In the genomic region with DNA sequence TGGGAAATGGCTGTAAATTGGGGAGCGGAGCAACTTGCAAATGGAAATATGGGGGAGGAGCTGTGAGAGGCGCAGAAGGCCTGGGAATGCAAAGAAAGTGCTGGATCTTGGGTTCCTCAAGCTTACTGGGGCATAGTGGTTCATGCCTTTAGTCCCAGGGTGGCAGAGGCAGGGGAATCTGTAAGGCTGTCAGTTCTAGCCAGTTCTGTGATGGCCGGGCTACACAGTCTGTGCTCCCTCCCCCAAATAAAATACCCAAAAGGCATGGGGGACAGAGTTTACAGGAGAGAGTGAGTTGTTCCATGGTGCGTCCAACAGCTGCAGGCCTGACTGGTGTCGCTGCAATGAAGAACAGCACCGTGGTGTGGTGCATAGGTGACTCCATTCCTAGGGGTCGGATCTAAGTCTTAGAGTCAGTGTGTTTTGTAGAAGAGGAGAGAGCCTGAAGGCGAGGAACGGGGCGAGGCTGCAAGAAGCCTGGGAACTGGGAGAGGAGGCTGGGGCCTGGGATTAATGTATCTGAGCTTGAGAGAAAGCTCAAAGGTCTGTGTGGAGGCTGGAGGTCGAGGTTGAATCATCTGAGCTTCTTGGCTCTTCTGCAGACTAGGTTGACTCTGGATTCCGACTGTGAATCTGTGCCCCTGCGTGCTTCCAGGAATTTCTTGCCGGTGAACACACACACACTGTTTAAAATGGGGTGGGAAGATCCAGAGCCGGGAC, we compare ENCODE assay signal across 8 mouse cellular contexts. TPM values are rescaled to one million over a fixed set of nuclear protein-coding genes. Genes with fewer than 3 reads are reported as not detected.
DNase-seq lines count a peak whose midpoint lies in the region; ATAC-seq and TF ChIP-seq lines count a peak whose summit lies in the region.

No protein-coding gene starts in this region.

- H3K27ac ChIP-seq in liver, adult 2 months (replicated peaks; ENCODE audit: insufficient read depth, low read depth, low read length) = 0 out of 2 replicates have a peak overlapping the region, but pooled peaks have one; percentile 1
- peak overlapping the region; percentile 99 for H3K27ac ChIP-seq in embryonic fibroblast, embryonic 13.5 days (ENCODE audit: insufficient read depth, low read length)
- H3K27ac ChIP-seq in kidney, embryonic 14.5 days (ENCODE audit: low read depth, low read length) = peak overlapping the region; percentile 79; the same call in 1 of the 2 replicates
- no peak overlapping the region for H3K27ac ChIP-seq in neural tube, embryonic 12.5 days

- H3K9me3 ChIP-seq in kidney, embryonic 14.5 days (ENCODE audit: control insufficient read depth, low read length) = no peaks in the 10 kb centered on the region
- no peaks in the 10 kb centered on the region for H3K9me3 ChIP-seq in neural tube, embryonic 12.5 days

- peak overlapping the region; percentile 84; the same call in 1 of the 2 replicates for H3K4me3 ChIP-seq in liver, adult 2 months (ENCODE audit: insufficient read depth, low read depth, low read length)
- H3K4me3 ChIP-seq in embryonic fibroblast, embryonic 13.5 days (ENCODE audit: insufficient read depth, low read length) = peak overlapping the region; percentile 94
- H3K4me3 ChIP-seq in kidney, embryonic 14.5 days (ENCODE audit: low read length) = peak overlapping the region; percentile 75
- H3K4me3 ChIP-seq in neural tube, embryonic 12.5 days = peak overlapping the region; percentile 55; the same call in 1 of the 2 replicates

- WGBS in liver, adult 2 months = 55% methylated on average over 15 of the region's 15 CpGs
- WGBS in kidney, embryonic 14.5 days = 10% methylated on average over 15 of the region's 15 CpGs
- 11% methylated on average over 15 of the region's 15 CpGs for WGBS in neural tube, embryonic 12.5 days

- no peak for TF ChIP-seq POLR2A in liver, adult 2 months (IDR thresholded peaks at IDR 0.05; ENCODE audit: extremely low read depth, insufficient read depth, low read length)
- TF ChIP-seq POLR2A in embryonic fibroblast, embryonic 13.5 days (IDR thresholded peaks at IDR 0.05; ENCODE audit: low read depth, low read length) = no peak

- peaks cover 3% of the 10 kb centered on the region; the same call in 1 of the 2 replicates for H3K4me1 ChIP-seq in liver, adult 2 months (ENCODE audit: control insufficient read depth, insufficient read depth, low read length)
- peaks cover 29% of the 10 kb centered on the region for H3K4me1 ChIP-seq in embryonic fibroblast, embryonic 13.5 days (ENCODE audit: control insufficient read depth, insufficient read depth, low read length)
- H3K4me1 ChIP-seq in kidney, embryonic 14.5 days (ENCODE audit: control insufficient read depth, insufficient read depth, low read length) = peaks cover 28% of the 10 kb centered on the region
- H3K4me1 ChIP-seq in neural tube, embryonic 12.5 days = peaks cover 39% of the 10 kb centered on the region

- peak overlapping the region; percentile 93 for H3K4me2 ChIP-seq in kidney, embryonic 14.5 days (replicated peaks; ENCODE audit: low read depth, low read length)
- H3K4me2 ChIP-seq in neural tube, embryonic 12.5 days (replicated peaks) = peak overlapping the region; percentile 93

- peak; percentile 36 for DNase-seq in liver, adult 2 months (ENCODE audit: extremely low read depth, low read depth, low spot score)
- no peak for DNase-seq in liver
- DNase-seq in right cerebral cortex, postnatal 36 days (ENCODE audit: low spot score in 2 of 2) = no peak
- no peak for DNase-seq in right cerebral cortex, postnatal 4 days

- no peaks in the 10 kb centered on the region for H3K36me3 ChIP-seq in liver, adult 2 months (ENCODE audit: control insufficient read depth, insufficient read depth, low read length)
- H3K36me3 ChIP-seq in kidney, embryonic 14.5 days (ENCODE audit: control insufficient read depth, insufficient read depth, low read length) = no peaks in the 10 kb centered on the region
- H3K36me3 ChIP-seq in neural tube, embryonic 12.5 days = no peaks in the 10 kb centered on the region

- H3K79me2 ChIP-seq in liver, adult 2 months (ENCODE audit: control insufficient read depth, insufficient read depth, low read length) = no peaks in the 10 kb centered on the region; the same call in 1 of the 2 replicates

- H3K9ac ChIP-seq in liver, adult 2 months (ENCODE audit: low read depth, low read length) = peak overlapping the region; percentile 88
- H3K9ac ChIP-seq in kidney, embryonic 14.5 days (ENCODE audit: low read depth, low read length) = peak overlapping the region; percentile 79; the same call in 1 of the 2 replicates
- 0 out of 2 replicates have a peak overlapping the region, but pooled peaks have one; percentile 60 for H3K9ac ChIP-seq in neural tube, embryonic 12.5 days

- H3K27me3 ChIP-seq in liver, adult 2 months (ENCODE audit: control insufficient read depth, insufficient read depth, low read length) = no peaks in the 10 kb centered on the region
- no peaks in the 10 kb centered on the region for H3K27me3 ChIP-seq in kidney, embryonic 14.5 days (ENCODE audit: control insufficient read depth, insufficient read depth, low read length)
- H3K27me3 ChIP-seq in neural tube, embryonic 12.5 days (replicated peaks) = peaks cover 42% of the 10 kb centered on the region

- no peak for ATAC-seq in kidney, embryonic 14.5 days (ENCODE audit: low FRiP score, low TSS enrichment)
- no peak for ATAC-seq in neural tube, embryonic 12.5 days (ENCODE audit: low FRiP score, low read depth)
- ATAC-seq in megakaryocyte-erythroid progenitor cell, adult 5-6 weeks (replicated peaks; ENCODE audit: low FRiP score, low TSS enrichment, poor library complexity, severe bottlenecking) = no peak

- no peak for TF ChIP-seq CTCF in liver, adult 2 months (IDR thresholded peaks at IDR 0.05; ENCODE audit: low read depth, low read length)
- no peak for TF ChIP-seq CTCF in embryonic fibroblast, embryonic 13.5 days (IDR thresholded peaks at IDR 0.05; ENCODE audit: borderline replicate concordance, insufficient read depth, low read length)

RNA-seq across cellular contexts. Expression of a gene that starts 0.6 kb away (rescaled TPM):
- 10.3 and 10.9 TPM in 2 replicates for total RNA-seq in liver, adult 2 months (2014; rRNA removed)
- polyA plus RNA-seq in liver, adult 2 months (2012; rRNA removed) = 0.90 and 1.2 TPM in 2 replicates
- 559 and 687 TPM in 2 replicates for polyA plus RNA-seq in embryonic fibroblast, embryonic 13.5 days (2011; ENCODE audit: insufficient read length, low read depth, missing spikeins)
- 7.0 and 10.0 TPM in 2 replicates for polyA plus RNA-seq in kidney, embryonic 14.5 days (2014; fragmentation: Nextera tagmentation; extraction: Ambion mirVana)
- polyA plus RNA-seq in neural tube, embryonic 12.5 days (2016; fragmentation: Nextera tagmentation; extraction: Ambion mirVana) = 5.0 and 6.3 TPM in 2 replicates
- total RNA-seq in megakaryocyte-erythroid progenitor cell, adult 5-6 weeks (2014; fragmentation: Nextera tagmentation) = 1.5 and 9.4 TPM in 2 replicates
- 7.2 and 24.7 TPM in 2 replicates for total RNA-seq in megakaryocyte-erythroid progenitor cell, adult 5-6 weeks (2017)

RNA-seq across cellular contexts. Expression of a gene that starts 21.7 kb away (rescaled TPM):
- 101 and 117 TPM in 2 replicates for total RNA-seq in liver, adult 2 months (2014; rRNA removed)
- polyA plus RNA-seq in liver, adult 2 months (2012; rRNA removed) = 99.1 and 107 TPM in 2 replicates
- polyA plus RNA-seq in embryonic fibroblast, embryonic 13.5 days (2011; ENCODE audit: insufficient read length, low read depth, missing spikeins) = 882 and 905 TPM in 2 replicates
- polyA plus RNA-seq in kidney, embryonic 14.5 days (2014; fragmentation: Nextera tagmentation; extraction: Ambion mirVana) = 479 and 516 TPM in 2 replicates
- polyA plus RNA-seq in neural tube, embryonic 12.5 days (2016; fragmentation: Nextera tagmentation; extraction: Ambion mirVana) = 360 and 361 TPM in 2 replicates
- 1,323 and 1,614 TPM in 2 replicates for total RNA-seq in megakaryocyte-erythroid progenitor cell, adult 5-6 weeks (2014; fragmentation: Nextera tagmentation)
- total RNA-seq in megakaryocyte-erythroid progenitor cell, adult 5-6 weeks (2017) = 848 and 982 TPM in 2 replicates

RNA-seq across cellular contexts. Expression of a gene that starts 34.9 kb away (rescaled TPM):
- 6.0 and 6.2 TPM in 2 replicates for total RNA-seq in liver, adult 2 months (2014; rRNA removed)
- polyA plus RNA-seq in liver, adult 2 months (2012; rRNA removed) = 9.6 and 14.6 TPM in 2 replicates
- polyA plus RNA-seq in embryonic fibroblast, embryonic 13.5 days (2011; ENCODE audit: insufficient read length, low read depth, missing spikeins) = 16.8 and 19.7 TPM in 2 replicates
- 25.1 and 31.7 TPM in 2 replicates for polyA plus RNA-seq in kidney, embryonic 14.5 days (2014; fragmentation: Nextera tagmentation; extraction: Ambion mirVana)
- 32.5 and 34.6 TPM in 2 replicates for polyA plus RNA-seq in neural tube, embryonic 12.5 days (2016; fragmentation: Nextera tagmentation; extraction: Ambion mirVana)
- 30.7 and 32.2 TPM in 2 replicates for total RNA-seq in megakaryocyte-erythroid progenitor cell, adult 5-6 weeks (2014; fragmentation: Nextera tagmentation)
- 15.8 and 18.8 TPM in 2 replicates for total RNA-seq in megakaryocyte-erythroid progenitor cell, adult 5-6 weeks (2017)

RNA-seq across cellular contexts. Expression of a gene that starts 46.8 kb away (rescaled TPM):
- 25.6 and 27.1 TPM in 2 replicates for total RNA-seq in liver, adult 2 months (2014; rRNA removed)
- polyA plus RNA-seq in liver, adult 2 months (2012; rRNA removed) = 11.2 and 12.1 TPM in 2 replicates
- 101 and 102 TPM in 2 replicates for polyA plus RNA-seq in embryonic fibroblast, embryonic 13.5 days (2011; ENCODE audit: insufficient read length, low read depth, missing spikeins)
- 45.3 and 67.2 TPM in 2 replicates for polyA plus RNA-seq in kidney, embryonic 14.5 days (2014; fragmentation: Nextera tagmentation; extraction: Ambion mirVana)
- polyA plus RNA-seq in neural tube, embryonic 12.5 days (2016; fragmentation: Nextera tagmentation; extraction: Ambion mirVana) = 175 and 177 TPM in 2 replicates
- total RNA-seq in megakaryocyte-erythroid progenitor cell, adult 5-6 weeks (2014; fragmentation: Nextera tagmentation) = 158 and 173 TPM in 2 replicates
- 205 and 206 TPM in 2 replicates for total RNA-seq in megakaryocyte-erythroid progenitor cell, adult 5-6 weeks (2017)

RNA-seq across cellular contexts. Expression of a gene that starts 59.2 kb away (rescaled TPM):
- 7.4 and 7.9 TPM in 2 replicates for total RNA-seq in liver, adult 2 months (2014; rRNA removed)
- polyA plus RNA-seq in liver, adult 2 months (2012; rRNA removed) = 20.2 and 26.2 TPM in 2 replicates
- polyA plus RNA-seq in embryonic fibroblast, embryonic 13.5 days (2011; ENCODE audit: insufficient read length, low read depth, missing spikeins) = 26.2 and 28.2 TPM in 2 replicates
- polyA plus RNA-seq in kidney, embryonic 14.5 days (2014; fragmentation: Nextera tagmentation; extraction: Ambion mirVana) = 17.6 and 18.7 TPM in 2 replicates
- 14.1 and 14.3 TPM in 2 replicates for polyA plus RNA-seq in neural tube, embryonic 12.5 days (2016; fragmentation: Nextera tagmentation; extraction: Ambion mirVana)
- total RNA-seq in megakaryocyte-erythroid progenitor cell, adult 5-6 weeks (2014; fragmentation: Nextera tagmentation) = 29.3 and 45.8 TPM in 2 replicates
- total RNA-seq in megakaryocyte-erythroid progenitor cell, adult 5-6 weeks (2017) = 14.5 and 23.6 TPM in 2 replicates

Comparison
In these comparisons a context has a peak if more than half of its experiments do, and no peak if none do; other contexts are left out.
1. RNA of a gene that starts 0.6 kb away (polyA plus RNA-seq): 559 to 687 TPM in embryonic fibroblast, embryonic 13.5 days; 7.0 to 10.0 TPM in kidney, embryonic 14.5 days, 5.0 to 6.3 TPM in neural tube, embryonic 12.5 days and 0.90 to 1.2 TPM in liver, adult 2 months; every median in the first group is over 10 times any median in the second.
2. Peak in every context shown above with its lines, with median percentiles within 50 percentile points of each other: H3K4me3 ChIP-seq and H3K9ac ChIP-seq.